Mouse (Mus musculus) lung, embryonic 15.5 days (tissue): ENCODE measurements at regions not wholly inside any gene's neighbourhood (a gene's known extent, or its start where the extent isn't known, plus 50 kb on each side); places are given as distances from the start of the nearest gene placed in this dataset.

Source experiments
- ATAC-seq: fragments of 200-750 bp; cut with Nextera tagmentation; 2 replicates; pipeline ENCODE4 v1.8.0; 2017; ENCODE audit warnings: moderate number of reproducible peaks, borderline replicate concordance; ENCODE audit not compliant: low FRiP score, low TSS enrichment; ENCODE audit errors: extremely low read depth
- H3K27ac ChIP-seq: fragments of 300-500 bp; sonication (generic); 2 replicates; pipeline ENCODE4 v1.5.1; 2015; ENCODE audit warnings: moderate library complexity, mild to moderate bottlenecking, inconsistent platforms
- H3K27me3 ChIP-seq: fragments of 300-500 bp; sonication (generic); 2 replicates; pipeline ENCODE4 v1.6.1; 2015; ENCODE audit warnings: inconsistent platforms
- H3K36me3 ChIP-seq: fragments of 300-500 bp; sonication (generic); 2 replicates; pipeline ENCODE4 v1.6.1; 2015; ENCODE audit warnings: inconsistent platforms
- H3K4me1 ChIP-seq: fragments of 300-500 bp; sonication (generic); 2 replicates; pipeline ENCODE4 v1.6.1; 2015; ENCODE audit warnings: inconsistent platforms
- H3K4me2 ChIP-seq: fragments of 300-500 bp; sonication (generic); 2 replicates; pipeline ENCODE4 v1.6.1; 2015; ENCODE audit warnings: inconsistent platforms, mild to moderate bottlenecking, moderate library complexity
- H3K4me3 ChIP-seq: fragments of 300-500 bp; sonication (generic); 2 replicates; pipeline ENCODE4 v1.5.1; 2015; ENCODE audit warnings: mild to moderate bottlenecking, inconsistent platforms
- H3K9ac ChIP-seq: fragments of 300-500 bp; sonication (generic); 2 replicates; pipeline ENCODE4 v1.6.1; 2015; ENCODE audit warnings: inconsistent platforms
- H3K9me3 ChIP-seq: fragments of 300-500 bp; sonication (generic); 2 replicates; pipeline ENCODE4 v1.6.1; 2016; ENCODE audit warnings: inconsistent platforms
- WGBS: fragments of 180-500 bp; shearing (Covaris S2); methylation state at CpG from one replicate; pipeline ENCODE4 v1.1.7; 2015; 5-methylcytosine and 5-hydroxymethylcytosine counted together

- ATAC-seq, result no peak
- no peaks in the 10 kb centered on the region for H3K27me3 ChIP-seq
- H3K4me2 ChIP-seq, result no peak overlapping the region
- H3K4me1 ChIP-seq, result peaks cover 12% of the 10 kb centered on the region
- no peak overlapping the region for H3K4me3 ChIP-seq
- H3K9me3 ChIP-seq, result no peaks in the 10 kb centered on the region
- H3K9ac ChIP-seq, result no peak overlapping the region
- 64% methylated on average over 3 of the region's 3 CpGs for WGBS
- H3K36me3 ChIP-seq, result no peaks in the 10 kb centered on the region
- no peak overlapping the region for H3K27ac ChIP-seq
These were observed 61.3 kb upstream of the Cldn5 start for GRCm38 (mm10) chr16:18715381-18715780.

GRCm38 (mm10) chr16:18718040-18718439, 58.6 kb upstream of the Cldn5 start:
- Histone ChIP-seq H3K9ac (no peak overlapping the region), H3K36me3 (no peaks in the 10 kb centered on the region), H3K4me1 (peaks cover 20% of the 10 kb centered on the region), H3K4me2 (no peak overlapping the region), H3K27ac (no peak overlapping the region), H3K27me3 (no peaks in the 10 kb centered on the region), H3K9me3 (no peaks in the 10 kb centered on the region), H3K4me3 (no peak overlapping the region)
- 6% methylated on average over 2 of the region's 2 CpGs for WGBS
- ATAC-seq, result no peak

GRCm38 (mm10) chr16:18720433-18721233, 56.0 kb upstream of the Cldn5 start:
- H3K36me3 ChIP-seq, result no peaks in the 10 kb centered on the region
- 20% methylated on average over 13 of the region's 13 CpGs for WGBS
- no peaks in the 10 kb centered on the region for H3K9me3 ChIP-seq
- H3K4me3 ChIP-seq, result no peak overlapping the region
- ATAC-seq, result peak; percentile 63; the same call in 1 of the 2 replicates
- peak overlapping the region; percentile 78 for H3K27ac ChIP-seq
- H3K4me2 ChIP-seq, result peak overlapping the region; percentile 0; the same call in 1 of the 2 replicates
- no peaks in the 10 kb centered on the region for H3K27me3 ChIP-seq
- H3K9ac ChIP-seq, result no peak overlapping the region
- peaks cover 20% of the 10 kb centered on the region for H3K4me1 ChIP-seq

GRCm38 (mm10) chr16:18723186-18723843, 53.3 kb upstream of the Cldn5 start:
- no peak for ATAC-seq
- Histone ChIP-seq H3K27ac (0 out of 2 replicates have a peak overlapping the region, but pooled peaks have one; percentile 35), H3K9me3 (no peaks in the 10 kb centered on the region), H3K4me3 (no peak overlapping the region), H3K4me1 (peaks cover 13% of the 10 kb centered on the region), H3K9ac (no peak overlapping the region), H3K36me3 (no peaks in the 10 kb centered on the region), H3K4me2 (no peak overlapping the region), H3K27me3 (no peaks in the 10 kb centered on the region)
- whole genome bisulfite sequencing, result 75% methylated on average over 3 of the region's 3 CpGs

GRCm38 (mm10) chr16:18723874-18724273, 52.8 kb upstream of the Cldn5 start:
- H3K4me3 ChIP-seq, result no peak overlapping the region
- peaks cover 13% of the 10 kb centered on the region for H3K4me1 ChIP-seq
- no peaks in the 10 kb centered on the region for H3K36me3 ChIP-seq
- H3K27ac ChIP-seq, result no peak overlapping the region
- H3K9ac ChIP-seq, result no peak overlapping the region
- H3K9me3 ChIP-seq, result no peaks in the 10 kb centered on the region
- H3K27me3 ChIP-seq, result no peaks in the 10 kb centered on the region
- H3K4me2 ChIP-seq, result no peak overlapping the region
- no peak for ATAC-seq
- WGBS, result 19% methylated on average over 3 of the region's 3 CpGs

- WGBS, result 28% methylated on average over 6 of the region's 6 CpGs
These were observed 51.9 kb upstream of the Cldn5 start for GRCm38 (mm10) chr16:18724706-18725105.

More at GRCm38 (mm10) chr16:18724706-18725105, 51.9 kb upstream of the Cldn5 start:
- no peaks in the 10 kb centered on the region for H3K9me3 ChIP-seq
- no peak overlapping the region for H3K9ac ChIP-seq
- no peaks in the 10 kb centered on the region for H3K27me3 ChIP-seq
- H3K4me3 ChIP-seq, result no peak overlapping the region
- H3K36me3 ChIP-seq, result no peaks in the 10 kb centered on the region
- H3K4me1 ChIP-seq, result peaks cover 13% of the 10 kb centered on the region
- no peak overlapping the region for H3K27ac ChIP-seq
- no peak overlapping the region for H3K4me2 ChIP-seq
- no peak for ATAC-seq
